Mouse (Mus musculus): ENCODE results near the gene Asphd2.

GRCm38 (mm10) chr5:112343205-112343595 lies 51.5 kb downstream of the Asphd2 start:
- TF ChIP-seq CTCF (IDR thresholded peaks at IDR 0.05; ENCODE audit: borderline replicate concordance, control insufficient read depth, extremely low read depth, insufficient read depth, low read length, poor library complexity): no peak
- TF ChIP-seq POLR2A (IDR thresholded peaks at IDR 0.05; ENCODE audit: control insufficient read depth, extremely low read depth, insufficient read depth, low read length, poor library complexity): no peak; the same call in 1 of the 2 replicates

Measured in thymus, adult 2 months (tissue).